Mouse (Mus musculus): ENCODE results near the gene Hspg2.
"Not testable (repeated sequence)": the region's sequence is repeated elsewhere in the genome, so short reads cannot be mapped to it uniquely, and the experiment has no call there.

The Hspg2 gene

DNA sequence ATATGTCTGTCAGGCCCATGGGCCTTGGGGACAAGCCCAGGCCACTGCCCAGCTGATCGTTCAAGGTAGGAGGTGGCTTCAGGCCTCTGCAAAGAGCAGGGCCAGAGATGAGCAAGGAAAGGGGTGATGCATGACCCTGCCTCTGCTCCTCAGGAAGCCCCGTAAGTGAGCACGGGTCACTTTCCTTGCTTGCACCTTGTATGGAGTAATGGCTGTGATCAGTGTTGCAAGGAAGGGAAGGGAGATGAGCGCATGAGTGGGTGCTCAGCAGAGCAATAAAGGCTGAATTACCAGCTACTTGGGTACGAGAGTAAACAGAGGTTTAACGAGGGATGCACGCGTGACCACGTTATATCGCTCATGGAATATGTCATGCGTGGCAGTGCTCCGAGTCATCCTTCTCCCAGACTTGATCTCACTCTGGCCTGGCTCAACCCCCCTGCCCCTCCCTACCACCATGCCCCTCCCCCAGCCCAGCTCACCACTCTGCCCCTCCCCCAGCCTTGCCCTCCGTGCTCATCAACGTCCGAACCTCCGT is 88.2 kb downstream of the Hspg2 start:
- DNase-seq (ENCODE audit: extremely low spot score), result no peak

DNA sequence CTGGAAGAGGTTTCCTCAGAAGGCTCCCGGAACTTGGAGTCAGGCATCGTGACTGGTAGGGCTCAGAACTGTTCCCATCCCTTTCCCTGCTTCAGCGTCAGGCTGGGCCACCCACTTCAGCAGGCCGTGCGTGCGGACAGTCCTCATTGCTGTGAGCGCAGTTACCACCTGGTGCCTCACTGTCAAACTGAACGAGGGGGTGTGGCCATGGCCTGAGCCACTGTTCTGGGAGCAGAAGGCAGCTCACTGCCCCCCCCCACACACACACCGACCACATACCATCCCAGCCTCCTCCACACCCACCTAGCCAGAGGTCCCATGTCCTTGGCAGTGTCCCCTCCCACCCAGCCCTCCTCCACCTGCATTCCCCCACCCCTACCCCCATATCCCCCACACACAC is 101.3 kb downstream of the Hspg2 start:
- no peak for DNase-seq (ENCODE audit: extremely low spot score)

DNA sequence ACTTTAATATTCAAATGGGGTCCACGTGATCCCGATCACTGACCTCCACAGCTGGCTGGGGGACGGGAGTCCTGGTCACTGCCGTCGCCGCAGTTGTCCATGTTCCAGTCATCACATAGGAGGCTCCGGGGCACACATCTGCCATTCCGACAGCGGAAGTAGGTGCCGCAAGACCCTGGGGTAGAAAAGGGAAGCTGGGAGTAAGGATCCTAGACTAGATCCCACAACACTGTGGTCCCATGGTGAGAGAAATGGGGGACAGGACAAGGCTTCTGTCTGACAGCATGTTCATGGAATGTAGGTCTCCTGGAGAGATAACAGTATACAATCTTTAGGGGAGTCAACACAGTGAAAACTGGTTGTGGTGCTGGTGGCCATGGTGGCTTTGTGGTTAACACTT is 105.9 kb downstream of the Hspg2 start, which contains the start of gene Ldlrad2:
Ldlrad2 (minus strand) TSS at position 101 of the 400 bp plus-strand sequence.
- no peak for DNase-seq (ENCODE audit: extremely low spot score)

DNA sequence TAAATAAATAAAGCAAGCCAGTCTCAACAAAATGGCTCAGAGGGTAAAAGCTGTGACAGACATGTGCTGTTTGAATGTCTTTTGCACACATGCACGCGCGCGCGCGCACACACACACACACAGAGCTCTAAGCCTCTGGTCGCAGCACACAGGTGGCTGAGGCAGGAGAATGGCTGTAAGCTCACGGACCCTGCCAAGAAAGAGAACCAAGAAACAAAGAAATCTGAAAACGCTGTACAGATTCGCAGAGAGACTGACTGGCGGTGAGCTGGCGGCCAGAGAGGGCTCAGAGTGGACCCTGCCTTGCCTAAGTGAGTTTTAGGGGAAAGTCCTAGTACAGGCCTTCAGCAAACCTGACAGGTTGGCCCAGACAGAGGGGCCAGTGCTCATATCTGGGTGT is 108.9 kb downstream of the Hspg2 start:
- no peak for DNase-seq (ENCODE audit: extremely low spot score)

DNA sequence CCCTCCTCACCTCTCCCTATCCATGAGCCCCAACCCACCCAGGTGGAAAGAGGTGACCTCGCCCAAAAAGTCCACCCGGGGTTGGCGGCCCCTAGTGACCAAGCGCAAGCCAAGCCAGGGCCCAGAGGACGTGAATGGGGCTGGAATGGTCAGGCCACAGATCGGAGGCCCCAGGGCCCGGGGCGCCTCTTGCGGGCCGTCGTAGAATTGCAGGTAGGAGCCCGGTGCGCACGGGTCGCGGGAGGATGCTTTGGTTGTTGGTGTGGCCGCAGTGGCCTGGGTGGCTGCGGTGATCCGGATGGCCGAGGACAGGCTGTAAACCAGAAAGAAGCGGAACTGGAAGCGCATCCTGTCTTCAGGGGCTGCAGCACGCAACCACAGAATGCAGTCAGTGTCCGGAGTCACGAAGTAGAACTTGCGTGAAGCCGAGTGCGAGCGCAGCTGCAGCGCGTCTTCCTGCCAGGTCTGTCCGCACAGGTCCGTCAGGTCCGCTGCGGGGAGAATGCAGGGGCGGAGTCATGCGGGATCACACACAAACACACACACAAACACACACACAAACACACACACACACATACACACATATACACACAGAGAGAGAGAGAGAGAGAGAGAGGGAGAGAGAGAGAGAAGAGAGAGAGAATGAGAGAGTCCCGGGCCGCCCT is 109.7 kb downstream of the Hspg2 start:
- DNase-seq (ENCODE audit: extremely low spot score), result peak; percentile 77

DNA sequence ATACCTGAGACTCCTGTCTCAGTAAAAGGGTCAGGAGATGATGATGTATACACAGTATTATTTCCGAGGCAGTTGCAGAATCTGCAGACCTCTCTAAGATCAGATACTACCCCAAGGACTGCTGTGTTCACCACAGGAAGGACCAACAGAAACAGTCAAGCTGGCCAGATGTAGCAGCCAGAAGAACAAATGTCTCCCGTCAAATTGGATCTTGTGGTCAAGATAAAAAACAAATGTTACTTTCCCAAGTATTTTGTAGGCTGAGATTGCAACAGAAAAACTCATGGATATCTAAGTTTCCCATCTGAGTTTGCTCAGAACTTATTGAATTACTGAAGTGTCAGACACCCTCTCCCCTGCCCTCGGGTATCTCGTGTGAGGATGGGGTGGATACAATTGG is 111.2 kb downstream of the Hspg2 start:
- no peak for DNase-seq (ENCODE audit: extremely low spot score)

DNA sequence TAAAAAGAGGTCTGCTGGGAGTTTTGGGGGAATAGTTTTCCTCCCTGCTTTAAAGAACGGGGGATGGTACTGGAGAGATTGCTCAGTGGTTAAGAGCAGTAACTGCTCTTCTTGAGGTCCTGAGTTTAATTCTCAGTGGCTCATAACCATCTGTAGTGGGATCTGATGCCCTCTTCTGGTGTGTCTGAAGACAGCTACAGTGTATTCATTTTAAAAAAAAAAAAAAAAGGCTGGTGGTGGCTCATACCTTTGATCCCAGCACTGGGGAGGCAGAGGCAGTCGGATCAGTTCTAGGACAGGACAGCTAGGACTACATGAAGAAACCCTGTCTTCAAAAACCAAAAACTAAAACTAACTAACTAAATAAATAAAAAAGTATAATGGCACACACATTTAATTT is 111.7 kb downstream of the Hspg2 start:
- no peak for DNase-seq (ENCODE audit: extremely low spot score)

DNA sequence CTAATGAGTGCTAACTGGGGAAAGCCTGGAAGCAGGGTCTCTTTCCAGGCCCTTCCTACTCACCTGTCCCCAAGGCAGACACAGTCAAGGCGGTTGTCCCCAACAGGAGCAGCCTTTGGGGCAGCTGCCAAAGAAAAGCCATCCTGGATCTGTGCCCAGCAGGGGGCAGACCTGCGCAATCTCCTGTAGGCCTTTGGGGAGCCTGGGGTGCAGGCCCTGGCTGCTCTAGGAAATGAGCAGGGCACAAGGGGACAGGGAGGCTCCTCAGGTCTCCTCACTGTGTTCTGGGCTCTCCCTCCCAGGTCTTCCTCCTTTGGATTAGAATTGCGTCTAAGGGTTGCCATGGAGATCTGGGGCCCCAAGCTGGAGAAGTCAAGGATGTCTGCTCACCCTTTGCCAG is 113.2 kb downstream of the Hspg2 start:
- DNase-seq (ENCODE audit: extremely low spot score), result peak; percentile 26

DNA sequence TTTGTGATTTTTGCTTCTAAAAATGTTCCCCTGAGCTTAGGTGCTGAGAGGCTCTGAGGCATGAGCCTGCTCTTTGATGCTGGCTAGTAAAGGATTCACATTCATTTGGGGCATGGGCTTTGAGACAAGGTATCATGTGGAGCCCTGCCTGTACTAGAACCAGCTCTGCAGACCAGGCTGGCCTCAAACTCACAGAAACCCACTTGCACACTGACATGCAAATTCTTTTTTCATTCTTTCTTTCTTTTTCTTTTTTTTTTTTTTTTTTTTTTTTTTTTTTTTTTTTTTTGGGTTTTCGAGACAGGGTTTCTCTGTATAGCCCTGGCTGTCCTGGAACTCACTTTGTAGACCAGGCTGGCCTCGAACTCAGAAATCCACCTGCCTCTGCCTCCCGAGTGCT is 120.5 kb downstream of the Hspg2 start:
- DNase-seq (ENCODE audit: extremely low spot score), result not testable (repeated sequence)

DNA sequence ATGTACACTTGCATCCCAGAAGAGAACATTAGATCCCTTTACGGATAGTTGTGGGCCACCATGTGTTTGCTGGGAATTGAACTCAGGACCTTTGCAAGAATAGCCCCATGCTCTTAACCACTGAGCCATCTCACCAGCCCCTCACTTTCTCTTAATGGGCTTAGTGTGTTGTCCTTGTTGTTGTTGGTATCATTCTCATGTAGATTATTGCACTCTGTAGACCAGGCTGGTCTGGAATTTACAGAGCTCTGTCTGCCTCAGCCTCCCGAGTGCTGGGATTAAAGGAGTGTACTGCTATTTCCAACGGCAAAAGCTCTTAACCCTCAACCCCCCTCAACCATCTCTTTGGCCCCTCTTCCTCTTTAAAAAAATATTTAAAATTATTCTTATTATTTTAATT is 121.0 kb downstream of the Hspg2 start:
- no peak for DNase-seq (ENCODE audit: extremely low spot score)

DNA sequence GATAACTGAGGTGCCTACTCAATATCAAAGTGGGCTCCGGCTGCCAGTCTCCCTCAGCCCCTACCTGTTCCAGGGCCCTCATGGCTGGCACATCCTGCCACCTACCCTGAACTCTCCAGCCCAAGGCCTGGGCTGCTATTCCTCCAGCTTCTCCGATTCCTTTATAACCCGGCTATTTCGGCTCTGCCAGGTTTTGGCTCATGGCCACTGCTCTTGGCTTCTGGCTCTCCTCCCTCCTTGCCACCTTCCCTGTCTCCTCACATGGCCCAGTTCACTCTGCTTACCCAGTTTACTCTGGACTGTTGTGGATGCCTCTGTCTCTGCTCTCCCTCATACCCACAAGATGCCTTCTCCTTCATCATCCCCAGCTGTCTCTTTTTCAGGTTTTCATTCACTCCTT is 122.4 kb downstream of the Hspg2 start:
- DNase-seq (ENCODE audit: extremely low spot score), result no peak

DNA sequence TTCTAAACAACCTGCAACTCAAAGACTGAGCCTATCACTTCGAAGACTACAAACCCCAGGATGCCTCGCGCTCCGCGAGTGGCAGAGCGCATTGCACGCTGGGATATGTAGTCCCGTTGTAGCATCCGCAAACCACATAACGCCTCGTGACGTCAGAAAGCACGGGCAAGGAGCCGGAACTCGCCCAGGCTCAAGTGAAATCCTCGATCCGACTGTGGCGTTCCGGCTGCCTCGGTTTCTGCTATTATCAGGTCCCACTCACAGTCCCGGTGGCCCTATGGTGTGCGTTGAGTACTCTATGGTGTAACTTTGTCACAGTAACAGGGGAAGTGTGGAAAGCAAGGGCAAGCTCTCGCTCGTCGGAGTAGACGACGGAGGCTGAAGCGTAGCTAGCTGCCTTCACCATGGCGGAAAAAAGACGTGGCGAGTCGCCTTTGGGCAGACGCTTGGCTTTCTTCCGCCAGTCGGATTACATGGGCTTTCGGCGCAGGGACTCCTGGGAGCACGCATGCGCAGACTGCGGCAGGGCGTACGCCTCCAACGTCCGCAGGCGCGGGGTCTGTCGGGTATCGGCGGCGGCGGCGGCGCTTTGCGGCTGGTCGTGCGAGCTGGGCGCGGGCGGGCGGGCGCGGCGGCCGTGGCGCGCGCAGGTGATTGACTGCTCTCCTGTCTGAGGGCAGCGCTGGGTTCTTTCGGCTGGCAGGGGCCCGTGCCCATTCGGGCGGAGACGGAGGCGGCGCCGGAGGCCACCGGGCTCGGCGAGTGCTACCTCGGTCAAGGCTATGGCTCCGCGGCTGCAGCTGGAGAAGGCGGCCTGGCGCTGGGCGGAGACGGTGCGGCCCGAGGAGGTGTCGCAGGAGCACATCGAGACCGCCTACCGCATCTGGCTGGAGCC is 125.3 kb downstream of the Hspg2 start, which contains the start of gene Usp48:
Usp48 (plus strand) TSS at position 155 of the 895 bp plus-strand sequence.
- peak; percentile 97 for DNase-seq (ENCODE audit: extremely low spot score)

DNA sequence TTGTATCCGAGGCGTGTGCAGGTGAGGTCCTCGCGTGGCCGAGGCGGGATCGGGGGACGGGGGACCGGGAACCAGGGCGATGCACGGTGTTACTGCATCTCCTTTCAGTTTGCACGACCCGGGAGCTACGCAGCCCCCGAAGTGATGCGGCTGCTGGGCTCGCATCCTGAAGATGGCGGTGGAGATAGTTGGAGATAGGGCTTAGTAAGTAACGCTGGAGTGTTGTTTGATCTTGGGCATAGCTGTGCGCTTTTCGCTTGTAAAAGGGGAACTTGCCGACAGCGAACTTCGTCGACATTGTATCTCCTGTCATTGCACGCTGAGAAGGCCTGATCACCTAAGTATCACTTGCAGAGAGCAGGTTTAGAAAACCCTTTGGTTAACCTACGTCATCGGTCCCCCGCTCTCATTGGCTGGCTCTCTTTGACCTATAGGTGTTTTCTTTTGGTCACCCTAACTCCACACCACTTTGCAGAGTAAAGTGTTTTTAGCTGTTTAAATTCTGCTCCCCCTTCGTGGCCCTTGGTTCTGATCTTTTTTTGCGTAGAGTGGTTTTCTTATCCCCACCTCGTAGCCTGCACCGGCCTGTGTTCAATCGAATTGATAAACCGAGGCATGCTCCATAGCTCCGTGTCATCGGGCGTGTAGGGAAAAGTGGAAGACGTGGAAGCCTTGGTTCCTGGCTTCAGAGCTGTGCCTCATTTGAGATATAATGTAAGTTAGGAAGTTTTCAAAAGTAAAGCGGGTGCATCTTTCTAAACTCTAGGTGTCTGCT is 126.1 kb downstream of the Hspg2 start:
- no peak for DNase-seq (ENCODE audit: extremely low spot score)

DNA sequence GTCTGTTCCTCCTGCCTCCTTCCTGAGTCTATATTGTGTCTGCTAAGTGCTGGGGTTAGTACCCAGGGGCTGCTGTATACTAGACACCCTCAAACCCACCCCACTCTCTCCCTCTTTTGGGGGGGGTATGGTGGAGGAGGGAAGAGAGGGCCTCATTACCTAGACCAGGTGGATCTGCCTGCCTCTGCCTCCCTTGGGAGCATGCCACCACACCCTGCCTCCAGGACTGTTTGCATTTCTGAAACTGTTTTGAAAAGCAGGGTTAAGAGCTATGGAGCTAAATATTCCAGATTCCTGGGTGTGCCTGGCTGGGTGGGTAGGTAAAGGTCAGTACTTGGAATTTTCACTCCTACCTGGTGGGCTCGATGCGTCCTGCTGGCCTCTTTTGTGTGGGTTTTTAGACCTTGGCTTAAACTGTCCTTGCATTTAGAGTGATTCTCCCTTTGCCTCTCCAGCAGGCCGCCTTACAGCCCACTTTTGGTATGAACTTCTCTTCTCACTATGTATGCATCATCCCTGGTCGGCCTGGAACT is 128.6 kb downstream of the Hspg2 start:
- no peak for DNase-seq (ENCODE audit: extremely low spot score)

DNA sequence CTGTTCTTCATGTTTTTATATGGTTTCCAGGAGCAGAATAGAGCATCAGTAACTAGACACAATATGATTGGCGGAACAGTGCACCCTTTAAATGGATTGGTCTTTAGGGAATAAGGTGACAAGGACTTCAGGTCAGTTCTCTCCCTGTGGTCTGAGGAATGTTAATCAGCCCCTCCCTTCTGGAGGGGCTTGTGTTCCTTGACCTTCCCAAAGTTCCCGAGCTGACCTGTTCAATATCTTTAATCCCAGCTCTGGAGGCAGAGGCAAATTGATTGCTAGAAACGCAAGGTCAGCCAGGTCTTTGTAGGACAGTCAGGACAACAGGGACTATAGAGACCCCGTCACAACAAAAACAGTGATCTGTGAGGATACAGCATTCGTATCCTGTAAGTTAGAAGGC is 130.0 kb downstream of the Hspg2 start:
- DNase-seq (ENCODE audit: extremely low spot score), result no peak

DNA sequence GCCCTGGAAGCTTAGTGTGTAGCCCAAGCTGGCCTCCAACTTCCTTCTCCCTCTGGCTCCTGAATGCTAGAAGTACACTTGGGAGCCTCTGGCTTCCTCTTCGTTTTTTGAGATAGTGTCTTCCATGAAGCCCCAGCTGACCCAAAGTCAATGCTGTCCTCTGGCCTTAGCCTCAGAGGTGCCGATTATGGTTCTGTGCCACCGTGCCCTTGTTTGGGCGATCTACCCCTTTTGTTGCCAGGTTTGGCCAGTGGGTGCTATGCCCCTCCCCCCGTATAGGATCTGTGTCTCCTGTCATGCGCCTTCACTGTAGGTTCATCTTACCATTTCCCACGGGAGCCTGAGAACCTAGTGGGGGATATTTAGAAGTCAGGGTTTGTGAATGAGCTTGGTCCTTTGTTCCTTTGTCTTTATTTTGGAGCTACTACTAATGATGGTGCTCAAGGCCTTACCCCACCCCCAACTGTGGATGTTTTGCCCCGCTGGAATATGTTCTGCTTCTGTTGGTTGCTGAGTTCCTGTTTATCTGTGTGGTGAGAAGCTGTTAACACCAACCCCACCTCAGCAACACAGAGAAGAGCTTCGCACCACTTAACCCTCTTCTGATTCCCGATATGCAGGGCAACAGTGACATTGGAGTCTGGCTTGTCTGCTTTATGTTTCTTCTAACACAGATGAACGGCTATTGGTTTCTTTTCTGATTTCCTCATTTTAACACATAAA is 135.0 kb downstream of the Hspg2 start:
- no peak for DNase-seq (ENCODE audit: extremely low spot score)

DNA sequence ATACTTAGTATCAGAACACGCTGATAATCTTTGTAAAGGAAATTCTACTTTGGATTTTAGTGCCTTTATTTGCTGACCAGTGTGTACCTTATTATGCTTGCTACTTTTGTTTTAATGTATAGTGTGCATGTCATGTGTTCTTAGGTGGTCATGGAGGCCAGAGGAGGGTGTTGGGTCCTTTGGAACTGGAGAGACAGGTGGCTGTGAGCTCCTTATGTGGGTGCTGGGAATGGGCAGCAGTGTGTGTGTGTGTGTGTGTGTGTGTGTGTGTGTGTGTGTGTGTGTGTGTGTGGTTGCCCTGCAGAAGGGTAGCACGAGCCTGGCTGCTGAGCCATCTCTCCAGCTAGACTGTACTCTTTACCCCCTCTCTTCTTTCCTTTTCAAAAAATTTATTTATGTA is 138.5 kb downstream of the Hspg2 start:
- no peak for DNase-seq (ENCODE audit: extremely low spot score)

DNA sequence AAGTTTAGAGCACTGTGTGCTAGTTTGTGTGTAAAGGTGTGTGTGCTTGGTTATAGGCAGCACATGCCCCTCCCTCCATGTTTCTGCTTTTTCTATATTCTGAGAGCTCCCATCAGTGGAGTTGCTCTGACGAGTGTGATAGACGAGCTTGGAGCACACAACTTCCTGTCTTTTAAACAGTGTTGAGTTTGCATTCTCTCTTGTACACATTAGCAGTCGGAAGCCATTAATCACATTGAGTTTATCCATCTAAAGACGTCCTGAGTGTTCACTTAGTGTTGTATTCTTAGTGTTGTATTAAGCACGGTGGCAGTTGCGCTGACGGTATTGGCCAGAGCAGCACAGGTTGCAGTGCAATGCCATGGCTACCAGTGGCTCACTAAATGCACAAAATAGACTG is 140.7 kb downstream of the Hspg2 start:
- DNase-seq (ENCODE audit: extremely low spot score), result no peak

DNA sequence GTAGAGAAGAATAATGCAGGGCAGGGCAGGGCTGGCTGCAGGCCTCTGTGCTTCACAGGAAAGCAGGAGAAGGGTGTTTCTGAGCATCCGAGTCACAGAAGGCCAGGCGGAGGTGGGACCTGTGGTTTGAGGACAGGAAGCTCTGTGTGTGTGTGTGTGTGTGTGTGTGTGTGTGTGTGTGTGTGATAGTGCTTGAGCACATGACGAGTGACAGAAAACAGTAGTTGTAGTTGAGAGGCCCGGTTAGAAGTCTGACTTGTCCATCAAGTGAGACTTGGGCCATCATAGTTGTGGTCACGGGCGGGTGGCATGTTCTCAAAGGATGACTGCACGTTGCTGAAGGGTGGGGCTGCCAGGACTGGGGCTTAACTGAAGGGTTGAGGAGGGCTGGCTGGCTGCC is 141.1 kb downstream of the Hspg2 start:
- DNase-seq (ENCODE audit: extremely low spot score), result no peak

DNA sequence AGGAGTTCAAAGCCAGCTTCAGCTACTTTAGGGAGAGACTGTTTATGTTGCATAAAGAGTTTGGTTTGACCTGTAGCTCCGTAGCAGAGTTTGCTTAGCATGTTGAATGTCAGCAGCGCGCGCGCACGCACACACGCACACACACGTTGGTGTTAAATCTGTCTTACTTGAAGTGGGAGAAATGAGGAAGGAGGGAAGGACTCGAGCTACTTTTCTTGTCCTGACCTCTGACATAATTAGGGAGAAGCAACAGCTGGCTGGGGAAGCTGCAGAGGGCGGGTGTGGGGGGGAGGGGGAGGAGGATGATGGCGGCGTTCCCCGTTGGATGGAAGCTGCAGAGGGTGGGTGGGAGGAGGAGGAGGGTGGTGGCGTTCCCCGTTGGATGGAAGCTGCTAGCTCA is 141.7 kb downstream of the Hspg2 start:
- no peak for DNase-seq (ENCODE audit: extremely low spot score)

Measured in embryo, embryonic 9.5 days (tissue).